Mouse (Mus musculus) common myeloid progenitor, adult 5-6 weeks (primary cell): Measurements from ENCODE around the gene Nrxn3. TPM values are rescaled to one million over a fixed set of nuclear protein-coding genes. Genes with fewer than 3 reads are reported as not detected.

ENCODE experiments used
- ATAC-seq: replicated peaks from 2 replicates; pipeline ENCODE4 v1.8.0; 2016; ENCODE audit warnings: low read depth, mild to moderate bottlenecking, moderate TSS enrichment, inconsistent platforms; ENCODE audit not compliant: poor library complexity, severe bottlenecking
- total RNA-seq: library from RNA; stranded (forward); fragments of 200-1000, 187-1606 nt; gene quantifications from 2 replicates; pipeline ENCODE4 v1.2.3, GENCODE M21; 2017

The Nrxn3 gene
- total RNA-seq, 1 experiment from 2014 or later = not detected

DNA sequence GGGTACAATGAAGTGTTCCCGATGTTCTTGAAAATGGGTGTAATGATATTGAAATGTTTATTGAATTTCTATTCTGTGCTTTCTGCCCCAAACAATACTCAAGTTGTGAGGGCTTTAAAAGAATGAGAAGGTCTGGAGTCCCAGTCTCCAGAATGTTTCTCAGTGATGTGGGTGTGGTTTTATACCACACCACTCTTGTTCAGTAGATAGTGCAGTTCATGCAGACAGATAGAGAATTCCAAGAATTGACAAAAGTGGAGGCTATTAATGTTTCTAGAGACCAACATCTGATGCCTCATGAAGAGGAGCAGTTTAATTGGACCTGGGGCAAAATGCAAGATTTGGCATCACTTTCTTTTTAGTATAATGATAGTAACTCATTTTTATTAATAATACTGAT is 302.5 kb downstream of the Nrxn3 start:
- no peak for ATAC-seq

DNA sequence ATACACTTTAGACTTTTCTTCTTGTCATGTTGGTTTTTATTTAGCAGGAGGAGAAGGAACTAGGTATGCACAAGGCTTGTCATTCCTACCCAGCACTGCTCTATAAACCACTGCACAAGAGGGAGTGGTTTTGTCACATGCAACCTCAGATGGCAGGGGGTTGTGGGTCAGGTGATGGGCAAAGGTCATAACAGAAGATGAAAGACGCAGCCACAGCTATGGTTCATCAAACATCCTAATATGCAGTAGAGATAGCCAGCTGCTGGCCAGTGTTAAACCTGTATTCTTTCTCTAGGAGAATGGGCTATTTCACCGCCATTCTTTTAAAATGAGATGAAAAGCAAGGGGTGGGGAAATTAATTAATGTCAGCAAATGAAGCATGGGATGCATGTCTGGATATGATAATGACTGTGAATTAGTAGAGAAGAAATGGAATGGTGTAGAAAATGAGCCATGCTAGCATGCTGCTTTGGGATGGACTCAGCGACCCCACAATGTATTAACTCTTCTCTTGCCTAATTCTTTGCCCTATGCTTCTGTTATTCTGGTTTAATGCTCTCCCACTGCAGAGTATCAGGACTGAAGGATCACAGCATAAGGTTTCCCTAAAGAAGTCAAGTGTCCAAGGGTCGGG is 313.4 kb downstream of the Nrxn3 start:
- ATAC-seq = no peak

DNA sequence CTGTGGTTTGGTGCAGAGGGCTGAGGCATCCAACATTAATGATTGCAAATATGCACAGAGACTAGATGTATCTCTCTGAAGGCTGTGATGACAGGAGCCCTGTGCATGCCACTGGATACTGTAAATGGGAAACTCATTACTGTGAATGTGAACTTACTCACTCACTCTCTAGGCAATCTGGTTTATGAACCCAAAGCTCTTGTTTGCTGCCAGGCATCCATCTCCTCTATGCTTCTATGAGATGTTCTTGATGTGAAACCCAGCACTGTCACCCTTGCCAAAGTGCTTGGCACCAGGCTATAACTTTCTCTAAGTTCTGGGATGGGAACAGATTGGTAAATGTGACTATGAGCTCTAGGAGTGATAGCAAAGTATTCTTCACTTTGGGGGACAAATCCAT is 317.5 kb downstream of the Nrxn3 start:
- no peak for ATAC-seq

DNA sequence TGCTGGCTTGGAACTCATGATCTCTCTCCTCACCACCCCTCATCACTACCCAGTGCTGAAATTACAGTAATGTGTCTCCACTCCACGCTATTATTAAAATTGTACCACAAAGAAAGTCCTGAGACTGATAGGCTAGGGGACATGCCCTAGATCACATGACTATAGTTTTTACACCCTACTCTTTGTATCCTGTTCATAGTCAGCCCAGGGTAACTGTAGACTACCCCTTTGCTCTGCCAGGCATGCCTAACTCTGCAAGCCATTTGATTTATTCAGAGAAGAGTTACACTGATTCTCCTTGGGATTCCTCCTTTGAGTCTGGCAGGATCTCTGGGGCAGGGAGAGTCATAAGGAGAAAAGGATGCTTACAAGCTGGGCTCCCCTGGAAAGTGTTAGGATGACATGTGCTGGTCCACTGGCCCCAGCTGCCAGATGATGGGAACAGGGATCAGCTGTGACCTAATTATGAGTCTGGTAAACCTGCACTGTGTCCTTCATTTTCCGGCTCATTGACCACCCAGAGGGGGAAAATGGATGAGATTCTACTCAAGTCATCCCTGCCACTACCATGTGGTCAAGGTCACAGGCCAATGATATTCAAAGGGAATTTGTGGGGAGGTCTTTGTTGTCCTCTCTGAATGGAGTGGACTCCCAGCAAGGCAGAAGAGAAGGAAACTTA is 318.9 kb downstream of the Nrxn3 start:
- no peak for ATAC-seq

DNA sequence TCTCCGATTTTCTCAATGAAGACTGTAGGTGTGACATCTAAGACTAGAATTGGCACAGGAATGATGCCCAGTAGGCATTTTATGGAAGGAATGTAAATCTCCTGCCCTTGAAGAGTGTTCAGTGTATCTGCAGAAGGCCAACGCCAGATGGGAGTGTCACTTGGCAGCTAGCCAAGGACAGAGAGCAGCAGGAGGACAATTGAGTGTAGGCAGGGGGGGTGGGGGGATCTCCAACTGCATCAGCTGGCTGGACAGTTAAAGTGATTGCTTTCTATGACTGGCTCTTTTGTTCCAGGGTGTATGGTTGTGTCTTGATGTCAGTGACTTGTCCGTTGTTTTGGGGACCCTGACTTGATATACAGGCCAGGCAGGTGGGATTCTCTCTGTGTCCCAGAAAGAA is 326.6 kb downstream of the Nrxn3 start:
- ATAC-seq = no peak

DNA sequence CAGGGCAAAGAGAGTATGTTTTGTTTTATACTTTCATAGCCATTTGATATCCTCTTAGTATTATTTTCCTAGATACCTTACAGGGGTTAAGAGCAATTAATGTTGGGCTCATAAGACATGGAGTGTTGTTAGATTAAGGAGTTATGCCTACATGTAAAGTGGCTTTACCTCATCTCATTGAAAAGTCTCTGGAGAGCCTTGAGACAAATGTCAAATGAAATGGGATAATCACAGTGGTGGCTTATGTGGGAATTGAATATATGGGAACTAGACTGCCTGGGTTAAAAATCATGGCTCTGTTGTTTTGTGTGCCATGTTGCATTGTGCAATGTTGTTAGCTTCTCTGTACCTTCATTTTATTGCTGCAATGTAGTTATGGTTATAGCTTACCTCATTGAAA is 327.0 kb downstream of the Nrxn3 start:
- ATAC-seq = no peak

DNA sequence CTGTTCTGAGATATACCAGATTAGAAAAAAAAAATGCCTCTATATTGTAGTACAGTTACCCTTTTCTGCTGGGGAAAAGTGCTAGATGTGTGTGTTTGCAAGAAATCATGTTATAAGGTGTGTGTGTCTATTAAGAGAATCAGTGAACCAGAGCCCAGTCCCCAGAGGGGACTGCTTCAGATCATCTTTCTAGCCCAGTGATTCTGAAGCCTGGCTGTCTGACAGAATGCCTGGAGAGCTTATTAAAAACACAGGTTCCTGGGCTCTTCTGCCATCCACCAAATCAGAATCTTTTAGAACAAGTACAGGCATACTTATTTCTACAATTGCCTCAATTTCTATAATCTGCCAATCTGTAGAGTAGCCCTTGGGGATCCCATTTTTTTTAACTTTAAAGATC is 349.8 kb downstream of the Nrxn3 start:
- ATAC-seq = no peak

DNA sequence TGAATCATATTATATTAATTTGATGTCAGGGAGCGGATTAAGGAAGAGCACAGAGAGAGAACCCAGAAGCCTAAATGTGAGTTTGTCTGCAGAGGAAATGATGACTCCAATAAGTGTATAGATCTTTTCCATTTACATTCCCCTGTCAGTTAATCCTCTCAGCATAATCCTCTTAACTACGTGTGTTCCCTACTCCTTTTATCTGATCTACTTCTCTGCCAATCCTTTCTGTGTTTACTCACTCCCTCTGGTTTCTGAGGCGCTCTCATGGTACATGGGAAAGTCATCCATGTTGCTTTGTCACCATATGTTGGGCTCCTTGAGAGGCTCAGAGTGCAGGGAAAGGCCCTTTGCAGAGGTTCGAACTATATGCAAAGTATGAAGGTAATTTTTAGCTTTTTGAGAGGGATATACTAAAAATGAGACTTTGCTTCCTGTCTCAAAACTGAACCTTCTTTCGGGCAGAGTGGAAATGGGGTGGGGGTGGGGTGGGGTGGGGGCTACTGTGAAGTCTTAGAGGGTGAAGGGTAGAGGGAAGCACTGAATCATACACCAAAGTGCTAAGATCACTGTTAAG is 350.6 kb downstream of the Nrxn3 start:
- no peak for ATAC-seq

DNA sequence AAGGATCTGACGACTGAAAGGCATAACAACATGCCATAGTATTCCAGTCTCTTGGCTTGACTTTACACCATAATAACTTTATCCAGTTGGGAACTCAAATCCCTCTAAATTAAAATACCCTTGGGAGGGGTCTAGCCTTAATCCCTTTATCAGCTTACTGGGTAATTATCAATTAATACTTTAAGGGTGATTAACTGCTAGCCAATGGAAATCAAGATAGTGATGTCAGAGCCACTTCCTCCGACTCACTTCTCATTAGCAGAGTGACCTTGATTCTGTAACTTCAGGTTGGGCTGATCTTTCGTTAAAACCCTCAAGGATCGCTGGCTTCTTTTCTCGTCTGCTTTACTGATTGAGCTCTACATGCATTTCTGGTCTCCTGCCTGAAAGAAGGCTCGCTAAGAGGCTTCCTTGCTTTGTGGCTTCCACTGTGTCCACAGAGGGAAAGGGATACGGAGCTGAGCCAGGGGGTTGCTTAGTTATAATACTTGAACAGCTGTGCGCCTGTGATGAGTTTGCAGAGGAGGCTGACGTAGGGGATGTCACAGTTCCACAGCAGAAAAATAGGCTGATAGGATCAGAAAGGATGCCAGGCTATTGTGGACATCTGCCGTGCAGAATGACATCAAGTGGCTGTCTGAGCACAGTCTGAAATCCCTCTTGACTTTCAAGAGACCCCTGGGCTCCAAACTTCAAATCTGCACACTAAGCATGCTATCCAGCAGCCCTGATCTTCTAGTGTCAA is 352.0 kb downstream of the Nrxn3 start:
- no peak for ATAC-seq

DNA sequence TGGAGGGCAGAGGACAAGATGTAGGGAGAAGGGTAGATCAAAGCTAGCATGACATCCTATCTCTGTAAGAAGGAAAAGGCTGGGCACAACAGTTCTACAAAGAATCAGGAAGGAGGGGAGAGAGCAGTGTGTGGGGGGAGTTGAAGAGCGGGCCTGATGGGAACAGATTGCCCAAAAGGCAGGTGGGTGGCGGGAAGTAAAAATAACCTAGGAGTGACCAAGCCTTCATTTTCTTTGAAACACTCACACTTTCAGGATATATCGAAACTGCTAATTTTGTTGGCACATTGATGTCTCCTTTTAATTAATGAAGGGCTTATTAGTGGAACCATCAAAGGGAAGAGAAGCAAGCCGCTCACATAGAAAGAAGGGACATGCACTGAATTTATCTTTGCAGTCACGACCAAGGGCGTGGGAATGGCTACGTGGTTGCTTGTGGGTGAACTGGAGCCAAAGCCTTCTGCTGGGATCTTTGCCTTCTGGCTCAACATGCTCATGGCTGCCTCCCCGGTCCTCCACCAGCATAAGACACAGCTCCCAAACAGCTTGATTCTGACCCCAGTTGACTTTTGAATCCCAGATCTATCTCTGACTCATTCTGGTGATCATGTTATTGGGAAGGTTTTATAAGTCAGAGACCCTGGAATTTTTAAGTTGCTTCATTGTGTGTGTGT is 371.3 kb downstream of the Nrxn3 start:
- no peak for ATAC-seq

DNA sequence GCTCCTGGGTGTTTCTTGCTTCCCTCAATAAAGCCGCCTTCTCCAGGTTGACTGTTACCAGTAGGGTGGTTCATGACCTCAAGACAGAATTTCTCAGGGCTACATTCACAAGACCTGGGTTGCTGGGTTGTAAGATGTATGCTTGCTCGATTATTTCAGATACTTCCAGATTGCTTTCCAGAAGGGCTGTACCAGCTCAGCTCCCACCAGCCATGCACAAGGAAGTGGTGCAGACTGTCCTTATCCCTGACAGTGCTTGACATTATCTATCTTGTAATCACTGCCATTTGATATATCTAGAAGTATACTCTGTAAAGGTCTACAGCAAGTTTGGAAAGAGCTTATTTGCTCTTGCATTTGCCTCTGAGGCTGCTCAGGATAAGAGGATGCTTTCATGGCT is 374.9 kb downstream of the Nrxn3 start:
- ATAC-seq = no peak

DNA sequence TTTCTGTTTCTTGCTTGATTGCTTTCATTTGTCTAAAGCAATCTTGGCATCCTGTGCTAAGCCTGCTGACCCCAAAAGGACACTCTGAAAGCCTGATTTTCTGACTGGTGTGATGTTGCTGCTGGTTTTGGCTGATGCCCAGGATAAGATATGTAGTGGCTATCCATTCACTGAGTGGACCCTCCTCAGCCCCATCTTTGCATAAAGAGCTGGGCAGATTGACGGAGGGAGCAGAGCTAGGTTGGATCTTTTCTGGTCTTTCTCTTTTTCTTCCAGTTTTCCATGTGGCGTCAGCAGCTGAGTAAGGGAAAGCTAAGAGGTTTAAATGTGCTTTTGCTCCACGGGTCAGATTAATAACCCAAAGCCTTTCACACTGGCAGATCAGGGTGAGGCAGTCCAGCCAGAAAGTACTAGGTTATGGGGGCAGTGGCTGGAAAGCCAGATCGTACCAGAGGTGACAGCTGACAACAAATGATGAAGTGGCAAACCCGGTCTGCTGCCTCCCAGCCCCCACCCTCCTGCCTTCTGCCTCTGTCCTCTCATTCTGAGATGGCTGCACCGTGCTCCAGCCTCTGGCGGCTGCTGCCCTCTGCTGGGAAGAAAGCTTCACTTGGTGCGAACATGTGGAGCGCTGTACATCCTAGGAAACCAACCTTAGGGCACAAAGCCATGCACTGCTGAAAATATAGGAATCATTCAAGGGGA is 383.5 kb downstream of the Nrxn3 start:
- ATAC-seq = peak; percentile 47; the same call in 1 of the 2 replicates

DNA sequence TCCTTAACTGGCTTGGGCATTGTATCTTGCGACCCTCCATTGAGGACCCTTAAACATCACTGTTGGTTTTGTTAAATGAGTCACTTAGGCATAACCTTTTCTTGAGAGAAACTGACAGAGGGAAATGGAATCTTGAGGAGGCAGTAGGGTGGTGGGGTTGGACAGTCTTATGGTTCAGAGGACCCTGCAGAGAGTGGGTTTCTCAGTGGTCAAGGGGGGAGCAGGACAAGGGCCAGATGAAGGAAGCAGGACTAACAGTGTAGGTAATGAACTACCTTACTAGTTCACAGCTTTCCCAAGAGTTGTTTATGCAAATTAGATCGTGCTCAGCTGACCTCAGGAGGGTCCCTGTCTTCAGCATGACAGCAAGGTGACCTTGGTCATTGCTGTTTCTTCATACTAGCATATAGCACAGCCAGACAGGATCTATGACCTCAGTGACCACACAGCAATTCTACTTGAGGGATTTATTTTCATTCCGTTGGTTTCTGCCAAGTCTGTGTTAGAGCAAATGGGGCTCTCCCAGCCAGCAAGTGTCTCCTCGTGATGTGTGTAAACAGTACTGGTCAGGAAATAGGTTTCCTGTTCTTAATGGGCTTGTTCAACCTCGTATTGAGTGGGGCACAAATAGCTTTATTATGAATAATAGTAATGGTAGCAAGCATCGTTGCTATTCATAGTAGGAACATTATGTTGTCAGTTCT is 384.4 kb downstream of the Nrxn3 start:
- ATAC-seq = no peak

DNA sequence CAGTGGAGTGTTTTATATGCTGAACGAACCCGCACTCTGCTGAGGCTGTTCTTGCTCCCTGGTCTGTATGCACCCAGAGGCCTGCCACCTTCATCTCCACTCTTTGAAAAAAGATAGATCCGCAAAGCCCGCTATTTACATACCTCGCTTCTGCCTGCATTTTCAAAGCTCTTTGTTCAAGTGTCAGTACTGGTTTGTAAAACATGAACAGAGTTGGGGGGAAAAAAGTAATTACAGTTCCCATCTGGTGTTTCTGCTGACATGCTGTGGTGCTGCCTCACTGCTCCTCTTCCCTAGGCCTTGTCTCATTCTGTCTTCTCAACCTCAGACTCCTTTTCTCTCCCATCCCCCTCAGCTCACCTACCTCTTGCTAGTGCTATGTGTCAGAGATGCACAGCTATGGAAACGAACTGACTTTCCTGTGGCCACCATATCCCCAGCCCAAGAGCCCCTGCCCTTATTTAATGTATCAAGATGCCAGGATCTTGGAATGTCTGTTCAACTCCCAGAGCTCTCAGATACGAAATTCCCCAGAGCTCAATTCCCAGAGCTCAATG is 387.2 kb downstream of the Nrxn3 start:
- ATAC-seq = no peak

DNA sequence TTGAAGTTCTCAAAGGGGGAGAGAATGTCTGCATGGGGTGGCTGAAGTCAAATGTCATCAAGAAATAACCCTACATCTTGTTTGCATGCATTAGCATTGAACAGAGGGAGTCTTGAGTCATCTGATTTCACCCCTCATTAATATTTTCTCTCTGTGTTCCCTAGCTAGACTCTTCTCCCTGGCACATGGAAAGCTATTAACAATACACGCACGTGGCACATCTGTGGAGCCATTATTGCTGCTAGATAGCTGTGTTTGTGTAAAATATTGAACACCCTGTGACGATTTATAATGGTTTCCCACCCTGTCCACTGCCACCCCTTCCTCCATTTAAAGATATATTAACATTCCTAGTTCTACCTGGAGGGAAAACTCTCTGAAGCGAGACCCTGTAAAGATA is 405.9 kb downstream of the Nrxn3 start:
- no peak for ATAC-seq

DNA sequence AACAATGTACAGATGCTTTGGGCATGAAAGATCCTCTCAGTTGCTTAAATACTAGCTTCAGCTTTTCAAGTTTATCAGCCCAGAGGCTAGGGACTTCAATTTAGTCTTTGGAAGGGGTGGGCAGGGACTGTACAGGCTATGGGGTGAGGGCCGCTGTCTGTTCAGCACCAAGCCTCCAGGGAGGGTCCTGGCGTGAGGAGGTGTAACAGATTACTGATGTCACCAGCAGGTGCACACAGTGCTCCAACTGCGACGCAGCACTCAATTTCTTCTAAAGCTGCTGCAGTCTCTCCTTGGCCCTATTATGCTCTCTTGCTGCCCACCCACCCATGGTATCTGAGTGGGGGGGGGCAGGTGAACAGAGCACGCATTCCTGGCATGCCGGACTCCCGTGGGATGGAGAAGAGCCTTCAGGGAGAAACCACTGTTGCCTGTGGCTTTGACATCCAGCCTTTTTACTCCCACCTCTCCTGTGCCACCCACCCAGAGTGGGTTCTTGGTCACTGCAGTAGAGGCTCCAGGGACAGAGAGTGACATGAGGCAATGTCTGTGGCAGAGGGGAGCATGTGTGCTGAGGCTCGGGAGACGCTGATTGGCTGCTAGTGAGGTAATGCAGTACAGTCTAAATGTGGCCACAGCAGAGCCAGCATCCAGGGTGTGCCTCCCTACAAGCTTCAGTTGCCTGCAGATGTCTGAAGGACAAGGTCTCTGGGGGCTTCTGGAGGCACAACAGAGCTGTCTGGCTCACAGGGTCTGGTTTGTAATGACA is 406.6 kb downstream of the Nrxn3 start:
- ATAC-seq = no peak

DNA sequence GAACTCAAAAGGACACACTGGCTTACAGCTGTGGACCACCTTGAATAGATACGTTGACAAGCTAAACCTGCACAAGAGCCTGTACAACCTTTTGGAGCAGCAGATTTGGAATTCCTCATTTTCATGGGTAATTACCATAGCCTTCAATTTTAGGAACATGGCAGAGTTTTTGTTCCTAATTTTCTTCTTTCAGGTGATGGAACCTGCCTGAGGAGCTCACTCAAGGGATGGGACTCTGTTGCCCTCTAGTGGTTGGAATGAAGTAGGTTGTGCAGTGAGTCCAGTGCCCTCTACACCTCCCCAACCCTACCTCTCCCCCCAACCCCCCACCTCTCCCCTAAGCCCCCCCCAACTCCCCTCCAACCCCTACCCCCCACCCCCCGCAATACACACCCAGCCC is 411.7 kb downstream of the Nrxn3 start:
- peak; percentile 83 for ATAC-seq

DNA sequence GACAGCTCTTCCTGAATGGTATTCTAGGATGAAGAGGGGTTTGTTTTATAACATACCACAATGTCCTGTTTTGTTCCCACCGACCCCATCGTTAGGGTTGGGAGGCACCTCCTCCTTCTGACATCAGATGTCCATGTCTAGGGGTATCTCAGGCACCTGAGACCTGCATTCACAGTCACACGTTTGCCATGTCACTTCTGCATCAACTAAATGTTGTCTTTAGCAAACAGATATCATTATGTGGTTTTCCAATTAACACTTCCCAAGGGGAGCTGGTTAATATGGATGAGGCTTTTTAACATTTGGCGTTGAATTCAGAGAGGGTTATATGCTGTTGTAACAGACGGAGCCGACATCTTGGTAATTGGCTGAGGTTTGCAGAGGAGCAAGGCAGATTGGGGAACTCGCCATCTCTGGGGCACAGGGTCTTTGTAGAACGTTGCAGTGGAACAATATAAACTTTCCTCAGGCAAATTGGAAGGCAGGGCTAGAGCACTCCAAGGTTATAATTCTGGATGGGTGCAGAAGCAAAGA is 412.2 kb downstream of the Nrxn3 start:
- ATAC-seq = no peak
